Mouse (Mus musculus) thymus, adult 18-20 months (tissue): ENCODE results near the gene Atxn2l.

Experiments
- DNase-seq, 2 experiments: peaks; one replicate each; pipeline ENCODE4 v3.0.0; 2022; ENCODE audit warnings: mixed read lengths in 2 of 2

The Atxn2l gene

DNA sequence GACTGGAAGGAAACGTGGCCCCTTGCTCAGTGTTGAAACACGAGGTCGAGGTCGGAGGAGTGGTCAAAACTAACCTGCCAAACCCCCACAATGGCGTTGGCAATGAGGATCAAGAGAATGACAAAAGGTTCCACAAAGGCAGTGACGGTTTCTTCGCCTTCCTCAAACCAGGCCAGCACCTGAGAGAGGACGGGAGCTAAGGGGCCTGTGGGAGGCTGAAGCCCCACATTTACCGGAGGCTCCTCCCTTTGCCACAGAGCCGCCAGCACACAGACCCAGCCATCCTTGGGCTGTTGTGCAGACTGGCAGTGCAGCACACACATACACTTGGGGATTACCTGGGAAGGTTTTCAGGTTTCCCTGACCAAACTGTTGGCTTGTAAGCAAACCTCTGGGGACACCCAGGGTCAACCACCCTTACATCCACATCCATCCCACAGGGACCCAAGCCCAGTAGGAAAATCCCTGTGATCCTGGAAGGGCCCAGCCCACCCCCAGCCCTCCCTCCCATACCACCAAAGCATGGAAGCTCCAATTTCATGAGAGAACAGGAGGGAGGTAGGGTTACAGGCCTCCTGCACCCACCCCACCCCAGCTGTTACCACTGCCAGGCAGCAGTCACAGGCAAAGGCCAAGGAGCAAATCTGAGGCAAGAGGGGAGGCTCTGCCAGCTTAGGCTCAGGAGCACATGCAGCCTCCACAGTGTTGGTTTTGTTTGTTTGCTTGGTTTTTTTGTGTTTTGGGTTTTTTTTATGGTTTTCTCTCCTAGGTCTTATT lies 42.4 kb downstream of the Atxn2l start:
- DNase-seq: no peak

DNA sequence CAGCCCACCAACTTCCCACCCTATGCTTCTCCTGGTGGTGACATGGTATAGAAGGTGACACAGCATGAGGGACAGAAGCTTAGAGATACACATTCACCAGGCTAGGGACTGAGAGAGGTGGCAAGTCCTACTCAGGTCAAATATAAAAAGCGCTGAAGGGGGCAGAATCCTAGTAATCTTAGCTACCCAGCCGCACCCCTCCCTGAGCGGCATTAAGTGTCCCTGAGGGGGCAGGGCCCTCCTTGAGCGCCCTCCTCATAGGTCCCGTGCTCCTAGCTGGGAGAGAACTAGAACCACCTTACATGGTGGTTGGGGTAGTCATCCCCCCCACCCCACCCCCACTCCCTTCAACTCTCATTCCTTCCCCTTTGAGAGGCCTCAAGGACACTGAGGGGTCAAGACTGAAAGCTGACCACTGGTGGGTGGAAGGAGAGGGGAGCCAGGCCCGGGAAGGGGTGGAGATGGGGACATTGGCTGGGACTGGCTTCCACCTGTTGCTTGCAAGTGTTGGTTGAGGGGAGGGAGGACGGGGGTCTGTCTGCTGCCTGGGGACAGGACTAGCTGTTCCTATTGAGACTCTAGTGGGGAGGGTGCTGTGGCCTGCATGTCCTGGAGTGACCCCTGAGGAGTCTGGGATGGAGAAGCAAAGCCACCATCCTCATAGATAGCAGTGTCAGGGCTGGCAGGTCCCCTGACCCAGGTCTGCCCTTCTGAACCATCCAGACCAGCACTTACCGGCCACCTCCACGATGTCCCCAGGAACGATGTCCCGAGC lies 44.2 kb downstream of the Atxn2l start:
- DNase-seq: no peak

DNA sequence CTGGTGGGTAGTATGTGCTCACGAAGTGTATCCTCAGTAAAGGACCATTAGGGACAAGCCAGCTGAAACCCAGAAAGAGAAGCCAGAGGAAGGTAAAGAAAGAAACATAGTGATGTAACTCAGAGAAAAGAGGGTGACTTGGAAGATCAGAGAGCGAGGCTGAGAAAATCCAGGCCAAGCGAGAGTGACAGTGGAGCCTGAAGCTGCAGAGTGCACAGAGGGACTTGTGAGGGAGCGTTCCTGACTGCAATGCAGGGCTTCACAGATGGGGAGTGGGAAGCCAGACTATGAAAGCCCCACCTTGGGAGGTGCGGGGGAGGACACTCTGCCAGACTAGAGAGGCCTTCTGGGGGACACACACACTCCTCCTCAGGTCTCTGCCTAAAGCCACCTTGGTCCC lies 45.0 kb downstream of the Atxn2l start:
- no peak for DNase-seq

DNA sequence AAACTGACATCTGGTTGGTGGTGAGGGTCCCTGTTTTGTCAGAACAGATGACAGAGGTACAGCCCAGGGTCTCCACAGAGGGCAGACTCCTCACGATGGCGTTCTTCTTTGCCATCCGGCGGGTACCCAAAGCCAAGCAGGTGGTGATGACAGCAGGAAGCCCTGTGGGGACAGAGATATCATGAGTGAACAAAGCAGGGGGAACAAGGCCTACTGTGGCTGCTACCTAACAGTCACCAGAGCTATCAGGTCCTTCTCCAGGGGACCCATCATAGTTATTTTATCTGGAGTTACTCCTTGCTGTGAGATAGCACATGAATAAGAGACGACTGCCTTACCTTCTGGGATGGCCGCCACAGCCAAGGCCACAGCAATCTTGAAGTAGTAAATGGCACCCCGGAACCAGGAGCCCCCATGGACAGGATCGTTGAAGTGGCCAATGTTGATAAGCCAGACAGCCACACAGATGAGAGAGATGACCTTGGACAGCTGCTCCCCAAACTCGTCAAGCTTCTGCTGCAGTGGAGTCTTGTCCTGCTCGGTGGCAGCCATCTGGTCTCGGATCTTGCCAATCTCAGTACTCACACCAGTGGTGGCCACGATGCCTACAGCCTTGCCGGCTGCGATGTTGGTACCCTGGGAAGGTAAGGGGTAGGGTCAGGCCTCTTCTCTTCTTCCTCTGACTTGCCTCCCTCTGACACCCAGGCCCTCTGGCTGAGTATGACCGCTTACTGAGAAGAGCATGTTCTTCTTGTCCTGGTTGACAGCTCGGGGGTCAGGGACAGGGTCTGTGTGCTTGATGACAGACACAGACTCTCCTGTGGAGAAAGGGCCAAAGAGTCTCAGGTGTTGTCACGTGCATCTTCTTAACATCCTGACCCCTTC lies 46.6 kb downstream of the Atxn2l start:
- no peak for DNase-seq

DNA sequence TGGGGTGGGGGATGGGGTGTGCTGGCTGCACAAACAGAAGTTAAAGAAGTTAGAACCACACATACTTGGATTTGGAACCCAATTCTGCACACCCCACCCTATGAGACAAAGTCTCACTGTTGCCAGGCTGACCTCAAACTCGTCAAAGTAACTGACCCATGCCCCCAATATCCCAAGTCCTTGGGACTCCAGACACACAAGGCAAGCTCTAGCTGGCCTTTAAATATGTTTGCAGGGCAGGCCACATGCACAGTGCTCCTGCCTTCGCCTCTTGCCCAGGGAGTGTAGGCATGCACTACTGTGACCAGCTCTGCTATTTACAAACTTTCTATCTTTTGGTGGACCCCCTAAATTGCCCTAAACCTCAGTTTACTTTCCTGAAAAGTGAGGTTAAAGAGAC lies 48.0 kb downstream of the Atxn2l start:
- no peak for DNase-seq

DNA sequence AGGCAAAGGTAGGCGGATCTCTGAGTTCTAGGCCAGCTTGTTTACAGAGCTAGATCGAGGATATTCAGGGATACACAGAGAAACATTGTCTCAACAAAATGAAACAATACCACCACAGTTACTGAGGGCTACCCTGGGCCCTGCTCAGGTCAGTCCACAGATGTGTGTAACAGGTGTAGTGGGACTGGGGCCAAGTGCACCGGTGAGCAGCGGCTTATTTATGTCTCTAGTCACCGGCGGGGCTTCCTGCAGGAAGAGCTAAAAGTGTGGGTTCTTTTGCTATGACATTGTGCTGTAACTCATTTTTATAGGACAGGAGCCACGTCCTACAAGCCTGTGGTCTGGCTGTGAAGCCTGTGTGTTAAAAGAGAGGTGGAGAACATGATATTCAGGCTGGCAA lies 49.4 kb downstream of the Atxn2l start:
- DNase-seq: no peak

DNA sequence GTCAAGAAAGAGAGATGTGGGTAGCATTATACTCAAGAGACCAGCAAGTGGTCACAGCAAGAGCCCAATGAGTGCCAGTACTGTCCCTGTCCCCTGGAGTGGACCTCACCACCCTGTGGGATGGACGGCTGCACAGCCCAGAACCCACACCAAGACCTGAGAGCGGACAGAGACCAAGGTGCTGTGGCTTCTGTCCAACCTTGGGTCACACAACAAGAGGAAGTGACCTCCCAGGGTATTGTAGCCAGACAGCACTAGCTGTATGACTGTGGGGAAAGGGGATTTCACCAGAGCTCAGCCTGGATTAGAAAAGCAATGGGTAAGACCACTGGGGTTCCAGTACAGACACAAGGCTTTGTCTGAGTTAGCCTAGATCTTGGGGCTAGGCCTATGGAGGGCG lies 51.0 kb downstream of the Atxn2l start:
- DNase-seq: no peak

DNA sequence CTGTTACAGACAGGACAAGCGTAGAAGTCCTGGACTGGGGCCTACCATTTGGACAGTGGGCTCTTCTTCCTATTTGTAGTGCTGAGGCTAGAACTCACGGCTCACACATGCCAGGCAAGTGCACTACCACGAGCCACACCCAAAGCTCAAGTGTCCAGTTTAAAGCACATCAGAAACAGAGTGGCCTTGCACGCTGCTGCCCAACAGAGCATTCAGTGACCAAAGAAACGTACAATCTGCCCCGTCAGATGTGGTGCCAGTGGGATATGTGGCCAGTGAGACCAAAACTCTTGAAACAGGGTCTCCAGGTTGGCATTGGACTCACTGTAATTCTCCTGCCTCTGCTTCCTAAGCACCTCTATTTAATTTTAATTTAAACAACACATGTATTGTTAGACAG lies 52.6 kb downstream of the Atxn2l start:
- no peak for DNase-seq

DNA sequence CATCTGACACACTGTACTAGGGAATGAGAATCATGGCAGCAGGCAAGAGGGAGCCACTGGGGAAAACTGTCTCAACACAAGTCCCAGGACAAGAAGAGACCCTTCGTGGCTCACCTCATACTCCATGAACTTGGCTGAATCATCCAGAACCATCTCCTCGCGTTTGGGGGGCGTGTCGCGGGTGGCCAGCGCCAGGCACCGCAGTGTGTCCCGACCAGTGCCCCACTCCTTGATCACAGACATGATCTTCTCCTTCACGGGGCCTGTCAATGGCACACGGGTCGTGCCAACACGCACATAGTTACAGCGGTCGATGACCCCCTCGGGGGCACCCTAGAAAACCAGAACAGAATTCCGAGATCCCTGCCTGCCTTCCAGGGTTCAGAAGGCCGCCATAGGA lies 53.2 kb downstream of the Atxn2l start:
- DNase-seq: no peak

DNA sequence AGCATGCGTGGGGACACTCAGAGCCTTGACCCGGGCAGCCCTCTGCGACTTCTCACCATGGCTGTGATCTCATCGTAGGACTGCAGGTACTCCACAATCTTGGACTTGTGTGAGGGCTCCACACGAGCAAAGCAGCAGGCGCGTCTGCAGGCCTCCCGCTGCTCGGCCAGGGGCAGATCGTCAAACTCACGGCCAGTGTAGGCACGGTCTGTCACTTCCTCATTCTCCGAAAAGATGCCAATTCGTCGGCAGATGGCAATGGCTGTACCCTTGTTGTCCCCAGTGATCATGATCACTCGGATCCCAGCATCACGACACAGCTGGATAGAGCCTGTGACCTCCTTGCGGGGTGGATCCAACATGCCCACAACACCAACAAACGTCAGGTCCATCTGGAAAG lies 54.8 kb downstream of the Atxn2l start:
- DNase-seq: no peak

DNA sequence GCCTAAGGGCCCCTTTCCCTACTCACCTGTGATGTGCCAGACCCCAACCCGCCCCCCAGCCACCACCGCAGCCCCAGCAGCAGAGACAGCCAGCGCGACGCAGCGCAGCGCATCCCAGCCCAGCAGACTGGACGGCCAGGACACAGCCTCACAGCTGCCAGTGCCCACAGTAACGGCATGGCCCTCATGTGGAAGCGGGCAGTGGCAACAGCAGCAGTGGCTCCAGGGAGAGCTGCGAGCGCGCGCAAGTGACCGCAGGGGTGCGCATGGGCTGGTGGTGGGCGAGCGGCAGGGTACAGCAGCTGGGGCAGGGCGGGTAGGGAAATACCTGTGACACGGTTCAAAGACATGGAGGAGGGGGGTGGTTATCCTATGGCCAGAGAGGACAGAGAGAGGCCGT lies 57.0 kb downstream of the Atxn2l start:
- DNase-seq: no peak

DNA sequence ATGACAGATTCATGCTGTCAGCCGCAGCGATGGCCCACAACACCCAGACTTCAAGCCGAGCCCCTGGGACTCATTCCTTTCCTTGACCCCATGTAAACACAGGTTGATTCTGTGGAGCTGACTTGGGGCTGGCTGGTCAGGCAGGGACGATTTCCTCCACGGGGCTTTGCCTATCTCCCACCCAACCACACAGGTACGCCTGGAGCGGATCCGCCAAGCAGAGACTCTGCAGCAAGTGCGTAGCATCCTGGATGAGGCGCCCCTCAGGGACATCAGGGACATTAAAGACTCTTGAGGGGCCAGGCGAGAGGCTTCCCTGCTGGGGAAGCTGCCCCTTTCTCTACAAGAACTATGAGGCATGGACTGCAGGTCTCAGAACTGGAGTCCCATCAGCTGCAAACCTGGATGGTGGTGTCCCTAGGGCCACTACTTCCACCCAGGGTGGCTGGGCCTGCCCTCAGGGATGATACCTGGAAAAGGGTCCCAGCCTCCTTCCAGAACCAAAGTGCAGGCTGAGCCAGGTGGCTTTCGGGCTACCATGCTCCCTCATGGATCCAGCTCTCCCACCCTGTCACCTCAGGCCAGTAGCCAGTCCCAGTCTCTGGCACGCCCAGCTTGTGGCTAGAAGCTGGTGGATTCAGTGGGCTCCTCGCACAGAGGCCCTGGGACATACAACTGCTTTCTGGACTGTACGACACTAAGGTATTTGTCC lies 58.0 kb downstream of the Atxn2l start:
- no peak for DNase-seq

DNA sequence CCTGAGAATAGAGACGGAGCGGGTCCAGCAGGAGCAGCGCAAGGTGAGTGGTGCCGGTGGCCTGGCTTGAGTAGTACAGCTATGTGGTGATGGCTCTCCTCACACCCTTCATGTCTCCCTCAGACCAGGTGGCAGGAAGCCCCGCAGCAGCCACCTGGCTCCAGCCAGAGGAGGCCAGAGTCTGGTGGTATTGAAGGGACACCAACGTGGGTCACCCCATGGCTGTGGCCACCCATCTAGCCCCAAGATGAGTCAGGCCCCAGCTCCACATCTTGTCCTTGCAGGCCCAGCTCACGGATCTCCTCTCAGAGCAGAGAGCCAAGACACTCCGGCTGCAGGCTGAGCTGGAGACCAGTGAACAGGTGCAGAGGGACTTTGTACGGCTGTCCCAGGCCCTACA lies 58.7 kb downstream of the Atxn2l start:
- DNase-seq: no peak

DNA sequence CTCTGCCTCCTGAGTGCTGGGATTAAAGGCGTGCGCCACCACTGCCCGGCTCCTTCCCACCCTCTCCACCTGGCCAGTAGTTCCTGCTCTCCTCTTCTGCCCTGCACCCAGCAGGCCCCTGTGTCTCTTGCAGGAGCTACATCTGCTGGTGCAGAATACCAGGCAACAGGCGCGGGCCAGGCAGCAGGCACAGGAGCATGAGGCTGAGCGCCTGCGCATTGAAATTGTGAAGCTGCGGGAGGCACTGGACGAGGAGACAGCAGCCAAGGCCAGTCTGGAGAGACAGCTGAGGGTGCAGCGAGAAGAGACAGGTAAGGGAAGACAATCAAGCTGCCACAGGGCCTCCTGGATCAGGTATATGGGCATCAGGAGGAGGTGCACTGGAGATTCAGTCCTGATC lies 59.2 kb downstream of the Atxn2l start:
- DNase-seq: no peak
